Mouse (Mus musculus): Measurements from ENCODE around the gene Slc35g2.
A peak's percentile ranks its signal among the peaks of the same experiment; 100 is the strongest.

The Slc35g2 gene

DNA sequence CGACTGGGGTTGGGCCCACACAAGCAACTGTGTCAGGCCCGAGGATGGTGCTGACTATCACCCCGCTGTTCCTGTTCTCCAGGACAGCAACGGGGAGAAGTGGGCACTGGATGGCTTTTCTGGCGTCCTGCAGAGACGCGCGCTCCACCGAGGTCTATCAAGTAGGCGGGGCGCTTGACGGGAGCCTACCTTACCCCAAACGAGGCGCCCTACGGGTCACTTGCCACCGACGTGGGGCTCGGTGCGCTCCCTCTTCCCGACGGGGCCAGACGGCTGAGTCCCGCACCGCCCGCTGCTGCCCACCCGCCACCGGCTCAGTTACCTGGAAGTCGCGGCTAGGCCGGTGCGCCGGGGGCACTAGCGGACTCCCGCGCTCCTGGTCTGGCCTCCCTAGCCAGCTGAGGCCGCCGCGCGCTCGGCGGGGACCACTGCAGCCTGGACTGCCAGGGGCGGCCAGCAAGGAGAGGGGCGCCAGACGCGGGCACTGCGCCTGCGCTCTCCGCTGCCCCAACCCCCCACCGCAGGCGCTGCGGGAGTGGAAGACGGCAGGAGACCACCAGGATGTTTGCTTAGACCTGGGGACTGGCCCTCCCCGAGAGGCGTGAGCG, at the start of gene Slc35g2:
TSS of gene Slc35g2 (minus strand) at position 465 of the 608 bp plus-strand sequence.
- peak; percentile 23 for DNase-seq (ENCODE audit: low read depth)

DNA sequence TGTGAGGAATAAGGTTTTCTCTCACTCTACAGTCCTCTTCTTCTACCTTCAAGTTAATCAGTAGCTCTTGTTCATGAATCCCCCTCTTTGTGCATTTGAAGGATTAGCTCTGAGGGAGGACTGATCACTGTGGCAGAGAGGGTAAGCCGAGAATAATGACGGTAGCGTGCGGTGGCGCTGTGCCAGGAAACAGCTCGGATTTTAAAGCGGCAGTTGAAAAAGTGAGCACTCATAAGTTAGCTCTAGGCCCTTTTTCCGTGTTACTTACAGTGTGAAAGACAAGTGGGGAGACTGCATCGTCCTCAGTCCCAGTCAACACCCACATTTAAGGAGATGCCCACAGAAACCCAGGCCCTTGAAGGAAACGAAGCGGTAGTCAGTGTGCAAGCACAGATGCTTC, 46.1 kb upstream of the Slc35g2 start:
- no peak for DNase-seq (ENCODE audit: low read depth)

DNA sequence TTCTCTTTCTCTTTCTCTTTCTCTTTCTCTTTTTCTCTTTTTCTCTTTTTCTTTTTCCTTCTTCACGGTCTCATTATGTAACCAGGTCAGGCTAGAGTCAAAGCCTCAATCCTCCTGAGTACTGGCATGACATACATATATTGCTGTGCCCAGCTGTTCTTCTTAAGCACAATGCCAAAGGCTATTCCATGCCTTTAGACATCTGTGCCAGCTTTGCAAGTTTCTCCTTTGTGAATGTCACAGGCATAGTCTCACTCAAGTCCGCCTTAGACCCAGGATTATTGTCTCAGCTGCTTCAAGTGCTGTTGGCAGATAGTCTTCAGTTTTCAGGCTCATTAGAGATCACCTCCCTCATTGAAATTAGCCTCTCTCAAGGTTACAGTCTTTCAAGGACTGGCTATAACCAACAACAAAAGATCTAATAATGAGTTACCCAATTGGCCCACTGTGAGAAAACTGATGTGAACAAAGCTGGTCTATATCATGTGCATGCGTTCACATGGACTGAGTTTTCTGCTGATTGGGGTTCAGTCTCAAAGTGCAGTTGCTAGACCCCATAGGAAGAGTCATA, 42.7 kb upstream of the Slc35g2 start:
- DNase-seq (ENCODE audit: low read depth): no peak

DNA sequence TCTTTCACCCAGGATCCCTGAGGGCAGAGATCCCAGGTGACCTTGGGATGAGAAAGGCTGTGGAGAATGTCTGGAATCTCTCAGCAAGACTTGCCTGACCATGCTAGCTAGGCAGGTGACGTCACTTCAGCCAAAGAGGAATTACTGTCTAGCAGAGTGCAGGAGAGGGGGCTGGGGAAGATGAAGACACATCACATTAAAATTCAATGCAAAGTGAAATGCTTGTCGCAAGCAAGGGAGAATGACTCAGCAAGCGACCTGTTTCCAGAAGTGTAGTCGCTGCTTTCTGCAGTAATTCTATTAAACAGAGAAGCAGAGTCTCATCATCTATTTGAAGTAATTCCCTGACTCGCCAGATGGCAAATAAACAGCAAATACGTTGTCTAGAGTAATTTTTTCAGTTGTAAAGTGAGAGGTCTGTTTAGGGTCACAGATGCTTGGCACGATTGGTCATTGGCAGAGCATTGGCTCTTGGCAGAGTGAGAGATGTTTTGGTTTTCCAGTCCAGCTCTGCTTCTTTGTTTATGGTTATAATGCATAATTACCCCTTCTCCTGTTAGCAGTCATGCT, 35.2 kb upstream of the Slc35g2 start:
- no peak for DNase-seq (ENCODE audit: low read depth)

DNA sequence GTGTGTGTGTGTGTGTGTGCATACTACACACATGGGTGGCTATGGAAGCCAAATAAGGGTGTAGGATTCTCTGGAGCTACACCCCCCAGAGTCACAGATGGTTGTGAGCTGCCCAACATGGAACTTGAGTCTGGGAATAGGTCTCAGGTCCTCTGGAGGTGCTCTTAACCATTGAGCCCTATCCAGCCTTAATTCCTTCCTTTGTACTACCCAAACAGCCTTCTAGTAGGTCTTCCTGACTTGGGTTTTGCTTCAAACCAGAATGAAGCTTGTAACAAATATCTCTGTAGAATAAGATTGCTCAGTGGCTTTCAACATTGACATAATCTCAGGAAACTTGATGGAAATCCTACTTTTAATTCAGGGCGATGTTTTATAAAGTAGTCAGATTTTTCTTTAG, 34.6 kb upstream of the Slc35g2 start:
- no peak for DNase-seq (ENCODE audit: low read depth)

DNA sequence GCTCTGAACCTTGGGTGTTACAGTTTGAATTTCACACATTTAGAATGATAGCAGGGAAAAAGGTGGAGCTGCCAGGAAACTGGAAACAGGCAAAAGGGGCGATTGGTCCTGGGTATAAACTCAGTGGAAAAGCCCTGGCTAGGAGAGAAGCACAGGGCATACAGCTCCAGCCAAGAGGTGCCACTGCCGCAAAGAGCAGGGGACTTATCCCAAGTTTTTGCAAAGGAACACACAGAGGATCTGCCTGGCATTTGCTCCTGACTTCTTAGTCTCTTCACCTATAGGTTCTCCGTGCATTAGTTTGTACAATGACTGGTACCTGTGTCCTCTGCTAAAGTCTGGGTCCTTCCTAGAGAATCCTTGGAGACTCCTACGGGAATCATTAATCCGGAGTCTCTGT, 32.3 kb upstream of the Slc35g2 start:
- no peak for DNase-seq (ENCODE audit: low read depth)

DNA sequence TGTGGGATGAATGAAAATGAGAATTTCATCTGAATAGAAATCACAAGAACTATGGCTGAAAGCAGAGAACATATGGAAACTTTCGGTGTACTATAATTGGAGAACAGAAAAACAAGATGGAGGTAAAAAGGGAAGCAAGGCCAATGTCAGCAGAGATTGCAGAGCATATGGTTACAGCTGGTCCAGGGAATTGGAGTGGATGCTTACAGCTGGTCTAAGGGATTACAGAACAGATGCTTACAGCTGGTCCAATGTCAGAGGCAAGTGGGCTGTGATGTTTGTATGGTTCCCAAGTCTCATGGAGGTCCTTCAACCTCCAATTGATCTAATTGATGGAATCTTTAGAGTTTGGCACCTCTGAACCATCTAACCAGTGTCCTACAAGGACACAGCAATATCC, 31.2 kb upstream of the Slc35g2 start:
- DNase-seq (ENCODE audit: low read depth): no peak

DNA sequence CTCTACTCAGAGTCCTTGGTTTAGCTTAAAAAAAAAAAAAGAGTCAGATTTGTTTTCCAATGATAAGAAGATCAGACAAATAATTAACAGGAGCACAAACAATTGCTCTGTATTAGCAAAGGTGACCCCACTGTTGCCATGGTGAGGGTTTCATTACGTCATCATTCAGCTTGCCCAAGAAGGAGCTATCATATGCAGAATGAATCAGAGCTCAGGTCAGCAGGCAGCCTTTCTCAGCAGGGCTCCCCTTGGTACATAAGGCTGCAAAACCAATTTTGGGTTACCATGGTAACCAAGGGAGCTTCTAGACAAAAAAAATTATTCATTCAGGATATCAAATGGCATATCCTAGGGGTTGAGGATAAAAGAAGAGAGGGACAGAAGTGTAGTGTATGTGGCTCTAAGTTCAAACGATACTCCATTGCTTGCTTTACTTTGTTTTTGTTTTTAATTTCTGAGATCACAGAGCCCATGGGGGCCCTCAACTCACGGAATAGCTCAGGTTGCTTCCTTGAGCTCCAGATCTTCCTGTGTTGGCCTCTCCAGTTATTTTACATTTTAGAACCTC, 29.0 kb upstream of the Slc35g2 start:
- DNase-seq (ENCODE audit: low read depth): no peak

DNA sequence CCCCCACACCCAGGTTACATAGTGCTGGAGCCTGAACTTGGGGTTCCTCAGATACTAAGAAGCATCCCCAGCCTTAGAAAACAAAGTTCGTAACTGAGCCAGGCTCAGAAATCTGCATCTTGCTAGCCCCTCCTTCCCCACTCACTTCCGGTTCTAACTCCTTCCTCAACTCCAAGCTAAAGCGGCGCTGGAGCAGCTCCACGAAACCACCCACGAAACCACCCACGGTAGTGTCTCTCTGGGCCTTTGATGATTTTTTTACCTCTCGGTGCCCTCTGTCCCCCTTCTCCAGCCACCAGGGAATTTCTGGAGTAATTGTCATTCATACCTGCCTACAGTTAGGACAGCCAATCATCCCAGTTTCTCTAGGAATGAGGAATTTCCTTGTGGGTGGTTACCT, 26.7 kb upstream of the Slc35g2 start, which contains the start of gene Stag1:
TSS of gene Stag1 (plus strand) at position 253 of the 400 bp plus-strand sequence.
- no peak for DNase-seq (ENCODE audit: low read depth)

DNA sequence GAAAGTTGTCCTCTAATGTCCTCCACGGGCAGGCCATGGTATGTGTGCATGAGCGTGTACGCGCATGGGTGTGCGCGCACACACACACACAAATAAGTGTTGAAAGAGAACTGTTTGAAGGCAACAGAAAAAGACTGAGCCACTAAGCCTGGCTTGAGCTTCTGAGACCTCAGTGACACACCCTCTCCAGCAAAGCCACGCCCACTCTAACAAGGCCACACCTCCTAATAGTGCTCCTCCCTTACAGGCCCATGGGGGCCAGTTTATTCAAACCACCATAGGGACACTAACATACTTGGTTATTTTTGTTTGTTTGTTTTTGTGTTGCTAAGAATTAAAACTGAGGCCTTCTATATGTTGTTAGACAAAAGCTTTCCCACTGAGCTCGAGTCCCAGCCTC, 25.4 kb upstream of the Slc35g2 start:
- peak; percentile 9 for DNase-seq (ENCODE audit: low read depth)

DNA sequence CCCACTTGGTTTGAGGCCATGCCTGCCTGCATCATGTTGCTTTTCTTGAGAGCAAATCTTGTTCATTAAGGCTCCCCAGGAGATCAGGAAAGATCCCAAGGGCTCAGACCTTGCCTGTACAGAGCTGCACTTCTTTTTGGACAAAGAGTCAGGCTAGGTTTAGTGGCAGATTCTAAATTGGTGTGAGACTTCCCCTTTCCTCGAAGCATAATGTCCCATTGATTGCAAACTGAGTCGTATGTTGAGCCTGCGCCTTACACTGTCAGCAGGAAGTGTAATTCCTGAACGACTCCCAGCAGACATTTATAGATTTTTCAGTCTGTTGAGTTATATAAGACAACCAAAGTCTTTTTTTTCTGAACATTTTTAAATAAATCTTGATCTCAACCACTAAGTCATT, 19.6 kb upstream of the Slc35g2 start:
- no peak for DNase-seq (ENCODE audit: low read depth)

DNA sequence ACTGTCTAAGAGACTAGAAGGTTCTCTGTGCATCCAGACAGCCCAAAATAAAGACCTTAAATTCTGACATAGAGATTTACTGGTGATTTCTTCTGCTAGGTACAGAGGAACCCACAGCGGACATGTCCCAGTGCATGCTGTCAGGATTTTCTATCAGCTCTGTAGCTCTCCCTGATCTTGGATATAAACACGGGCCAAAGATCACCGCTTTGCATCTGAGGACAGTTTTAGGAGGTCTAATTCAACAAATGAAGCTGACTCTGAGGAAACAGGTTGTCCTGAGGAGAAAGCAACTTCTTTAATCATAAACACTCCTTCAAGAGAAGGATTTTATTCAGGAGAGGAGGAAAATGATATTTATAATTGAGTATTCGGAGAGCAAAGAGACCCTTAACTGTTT, 13.1 kb upstream of the Slc35g2 start:
- no peak for DNase-seq (ENCODE audit: low read depth)

DNA sequence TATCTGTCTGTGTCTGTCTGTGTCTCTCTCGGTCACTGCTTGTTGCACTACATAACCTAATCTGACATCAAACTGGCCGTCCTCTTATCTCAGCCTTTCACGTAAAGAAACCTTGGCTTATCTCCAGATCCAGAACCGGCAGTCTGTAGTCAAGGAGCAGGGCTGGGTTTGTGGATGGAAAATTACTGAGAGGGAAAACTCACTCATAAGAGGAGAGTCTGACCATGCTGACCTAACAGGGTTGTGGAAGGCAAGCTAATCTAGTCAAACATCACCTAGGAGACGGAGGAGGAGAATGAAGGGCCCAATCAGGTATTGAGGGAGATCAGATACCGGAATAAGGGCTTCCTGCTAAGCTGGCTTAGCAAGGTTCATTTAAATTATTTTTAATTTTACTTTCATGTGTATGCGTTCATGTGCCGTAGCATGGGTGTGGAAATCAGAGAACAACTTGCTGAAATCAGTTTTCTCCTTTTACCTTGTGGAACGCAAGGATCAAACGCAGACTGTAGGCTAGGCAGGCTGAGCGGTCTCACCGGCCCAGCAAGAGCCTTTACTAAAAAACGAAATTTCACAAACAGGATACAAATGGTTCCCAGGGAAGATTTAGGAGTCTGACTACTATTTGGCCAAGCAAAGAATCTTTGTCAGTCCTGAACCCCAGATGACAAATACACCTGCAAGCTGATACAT, 12.1 kb upstream of the Slc35g2 start:
- no peak for DNase-seq (ENCODE audit: low read depth)

DNA sequence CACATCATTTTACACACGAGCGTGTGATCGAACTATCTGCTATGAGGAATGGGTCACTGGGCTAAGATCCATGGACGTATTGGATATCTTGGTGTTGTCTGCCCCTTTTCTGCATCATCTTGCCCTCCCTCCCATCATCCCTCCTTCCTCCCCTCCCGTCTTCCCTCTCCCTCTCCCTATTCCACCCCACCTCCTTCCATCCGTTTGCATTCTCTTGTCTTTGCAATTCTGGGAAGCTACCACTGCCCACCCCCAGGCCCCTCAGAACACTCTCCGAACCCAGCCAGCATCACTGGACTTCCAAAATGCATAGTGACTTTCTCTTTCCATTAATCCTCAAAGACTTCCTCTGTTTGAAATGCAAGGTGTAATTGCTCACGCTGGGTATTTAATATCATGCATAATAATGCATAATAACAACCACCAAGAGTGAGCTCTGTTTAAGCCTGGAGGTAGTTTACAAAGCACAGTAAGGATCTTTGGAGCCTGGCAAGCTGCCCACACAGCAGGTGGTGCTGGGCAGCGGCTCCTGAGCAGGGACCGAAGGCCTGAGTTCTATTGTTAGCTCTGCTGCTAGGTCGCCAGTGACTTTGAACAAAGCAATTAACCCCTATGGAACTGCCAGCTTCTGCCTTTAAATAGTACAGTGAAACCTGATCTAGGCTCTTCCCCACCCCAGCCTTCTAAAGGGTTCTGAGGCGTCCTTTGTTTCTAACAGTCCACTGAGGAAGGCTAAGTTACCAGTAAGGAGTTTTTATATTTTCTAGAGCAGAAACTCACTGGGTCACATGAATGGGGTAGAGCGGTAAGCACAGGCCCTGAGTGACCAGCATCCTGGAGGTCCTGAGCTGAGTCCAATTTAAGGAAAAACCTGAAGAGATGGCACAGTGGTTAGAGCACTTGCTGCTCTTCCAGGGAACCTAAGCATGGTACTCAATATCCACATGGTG, 10.9 kb upstream of the Slc35g2 start:
- no peak for DNase-seq (ENCODE audit: low read depth)

DNA sequence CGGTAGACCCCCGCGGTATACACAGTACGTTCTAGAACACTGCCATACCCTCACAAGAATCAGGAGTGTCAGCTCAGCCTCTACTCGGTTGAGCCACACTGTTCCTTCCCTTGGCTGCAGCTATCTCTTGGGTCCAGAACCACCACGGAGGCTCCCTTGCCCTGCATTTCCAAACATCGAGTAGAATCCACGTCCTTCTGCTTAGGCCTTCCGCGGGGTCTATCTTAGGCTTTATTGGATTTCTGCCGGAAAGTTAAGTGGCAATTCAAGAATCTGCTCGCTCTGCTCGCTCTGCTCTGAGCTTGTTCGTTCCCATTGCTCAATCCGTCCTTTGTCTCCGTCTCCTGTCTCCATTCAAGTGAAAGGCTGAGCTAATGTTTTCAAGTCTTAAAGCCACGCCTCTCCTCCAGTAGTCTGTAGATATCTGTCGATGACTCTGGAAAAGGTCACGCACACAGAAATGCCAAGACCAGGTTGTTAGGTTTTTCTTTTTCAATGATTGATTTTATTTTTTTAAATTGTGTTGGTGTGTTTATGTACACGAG, 9.4 kb upstream of the Slc35g2 start:
- no peak for DNase-seq (ENCODE audit: low read depth)

DNA sequence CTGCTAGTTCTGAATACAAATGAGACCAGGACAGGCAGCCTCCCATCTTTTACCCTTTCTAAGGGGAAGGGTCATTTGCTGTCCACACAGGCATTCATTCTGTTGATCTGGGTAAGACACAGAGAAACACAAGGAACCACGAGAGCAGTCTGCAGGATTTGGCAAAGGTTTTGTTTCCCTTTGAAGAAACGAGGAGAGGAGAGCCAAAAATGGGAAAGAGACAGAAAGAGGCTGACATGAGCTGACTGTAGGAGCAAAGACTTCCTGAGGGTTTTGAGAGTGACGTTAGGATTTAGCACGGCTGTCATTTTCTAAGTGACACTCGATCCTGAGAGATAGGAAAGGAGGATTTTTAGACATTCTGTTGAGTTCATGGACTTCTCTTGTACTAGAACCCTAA, 3.1 kb upstream of the Slc35g2 start:
- no peak for DNase-seq (ENCODE audit: low read depth)

DNA sequence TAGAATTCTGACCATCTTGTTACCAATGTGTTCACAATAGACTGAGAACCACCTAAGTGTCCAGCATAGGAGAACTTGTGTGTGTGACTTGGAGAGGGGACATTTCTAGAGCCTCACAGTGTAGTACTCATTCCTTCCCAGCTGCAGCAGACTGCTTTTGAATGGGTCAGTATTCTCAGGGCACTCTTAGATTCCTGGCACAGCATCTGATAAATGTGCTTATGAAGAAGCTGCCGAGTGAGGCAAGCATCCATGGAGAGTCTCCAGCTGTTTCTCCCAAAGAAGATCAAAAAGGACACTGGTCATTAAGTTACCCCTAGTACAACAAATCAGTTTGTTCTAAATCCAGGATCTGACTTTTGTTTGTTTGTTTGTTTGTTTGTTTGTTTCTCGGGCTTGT, 2.4 kb upstream of the Slc35g2 start:
- no peak for DNase-seq (ENCODE audit: low read depth)

DNA sequence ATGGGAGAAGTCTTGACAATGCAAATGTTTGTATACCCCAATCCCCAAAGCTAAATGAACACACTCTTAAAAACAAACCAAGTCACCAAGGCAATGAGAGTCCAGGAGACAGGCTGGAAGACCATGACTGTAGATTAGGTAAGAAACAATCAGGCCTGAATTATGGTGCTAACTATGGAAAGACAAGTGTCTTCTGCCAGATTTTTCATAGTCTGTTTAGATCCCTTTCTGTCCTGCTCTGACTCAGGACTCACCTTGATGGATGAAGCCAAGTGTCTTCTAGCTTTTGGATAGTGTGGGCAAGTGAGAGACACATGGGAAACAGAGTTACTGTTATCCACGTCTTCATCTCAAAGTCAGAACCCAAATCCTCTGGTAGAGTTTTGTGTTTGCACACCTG, 621 bp upstream of the Slc35g2 start:
- no peak for DNase-seq (ENCODE audit: low read depth)

DNA sequence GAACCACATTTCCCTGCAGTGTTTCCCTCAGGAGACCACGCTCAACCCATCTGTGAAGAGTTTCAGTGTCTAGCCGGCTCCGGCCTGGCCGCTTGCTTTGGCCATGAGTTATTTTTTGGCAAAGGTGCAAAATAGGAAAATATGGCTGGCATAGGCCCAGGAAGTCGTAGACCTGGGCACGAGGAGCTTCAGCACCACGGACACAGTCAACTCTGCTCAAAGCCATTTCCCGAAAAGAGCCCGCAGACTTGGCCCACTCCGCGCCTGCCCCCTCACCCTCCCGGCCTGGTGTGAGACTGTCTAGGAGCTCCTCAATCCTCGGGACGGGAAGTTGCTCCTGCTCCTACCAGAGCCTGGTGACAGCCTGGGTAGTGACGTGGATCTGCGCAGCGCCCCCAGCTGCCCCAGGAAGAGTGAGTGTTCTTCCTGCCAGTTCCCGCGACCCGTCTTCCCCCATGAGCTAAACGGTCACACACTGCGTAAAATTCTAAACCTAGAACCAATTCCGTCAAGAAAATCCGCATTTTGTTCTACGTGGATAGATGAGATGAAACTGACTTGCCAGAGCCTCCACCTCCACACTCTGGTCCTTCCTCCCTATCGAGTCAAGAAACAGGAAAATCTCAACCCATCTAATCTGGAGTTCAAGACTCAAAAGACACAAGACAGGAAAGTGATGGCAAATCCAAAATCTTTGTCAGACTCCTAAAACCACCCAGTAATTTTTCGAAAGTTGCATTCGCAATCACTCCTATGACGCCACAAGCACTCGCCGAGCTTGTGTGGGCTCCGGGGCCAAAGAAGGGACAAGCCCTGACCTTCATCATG, 878 bp downstream of the Slc35g2 start:
- peak; percentile 19 for DNase-seq (ENCODE audit: low read depth)

DNA sequence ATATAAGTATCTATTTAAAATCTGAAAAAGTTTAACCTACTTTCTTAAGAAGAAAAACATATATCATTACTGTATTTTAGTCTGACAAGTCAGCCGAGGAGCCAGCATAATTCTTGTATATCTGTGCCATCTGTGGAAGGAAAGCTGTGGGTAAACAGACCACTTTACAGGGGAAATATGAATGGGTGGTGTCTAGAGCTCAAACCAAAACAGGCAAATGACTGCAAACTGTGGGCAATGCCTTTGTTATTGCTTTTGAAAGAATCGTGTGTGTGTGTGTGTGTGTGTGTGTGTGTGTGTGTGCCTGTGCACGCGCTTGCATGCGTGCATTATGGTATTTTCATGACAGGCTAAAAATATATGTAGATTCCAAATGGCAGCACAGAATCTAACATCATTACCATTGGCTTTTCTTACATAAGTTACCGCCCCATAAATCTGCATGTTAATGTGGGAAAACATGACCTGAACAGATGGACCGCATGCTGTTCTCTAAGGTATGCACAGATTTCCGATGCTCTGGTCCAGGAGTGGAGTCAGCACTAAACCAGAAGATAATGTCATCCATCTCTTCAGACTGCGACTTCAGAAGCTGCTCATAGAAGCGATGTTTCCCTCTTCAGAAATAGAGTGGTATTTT, 10.5 kb downstream of the Slc35g2 start:
- DNase-seq (ENCODE audit: low read depth): no peak
